Mouse (Mus musculus) right cerebral cortex, postnatal 36 days (tissue): ENCODE data around the gene Cgnl1.

Experiments used
- DNase-seq, 2 experiments: peaks; one replicate each; pipeline ENCODE4 v3.0.0; 2022; ENCODE audit warnings: low spot score in 2 of 2, mixed read lengths in 1 of 2

The Cgnl1 gene

GRCm38 (mm10) chr9:71770991-71771767 is at the start of gene Cgnl1:
Cgnl1 (minus strand) TSS chr9:71771602.
- no peak for DNase-seq

- peak; percentile 30 to 59 for DNase-seq
These were observed 47.1 kb upstream of the Cgnl1 start for GRCm38 (mm10) chr9:71818453-71818852.

GRCm38 (mm10) chr9:71816121-71816520 is 44.7 kb upstream of the Cgnl1 start:
- DNase-seq, result no peak

- no peak for DNase-seq
These were observed 42.2 kb upstream of the Cgnl1 start for GRCm38 (mm10) chr9:71813565-71813964.

- DNase-seq, result no peak
These were observed 41.5 kb upstream of the Cgnl1 start for GRCm38 (mm10) chr9:71812914-71813313.

GRCm38 (mm10) chr9:71812402-71812801 is 41.0 kb upstream of the Cgnl1 start:
- no peak for DNase-seq

GRCm38 (mm10) chr9:71811404-71811803 is 40.0 kb upstream of the Cgnl1 start:
- DNase-seq, result no peak

GRCm38 (mm10) chr9:71810723-71811122 is 39.3 kb upstream of the Cgnl1 start:
- no peak for DNase-seq

GRCm38 (mm10) chr9:71808640-71809254 is 37.3 kb upstream of the Cgnl1 start:
- DNase-seq, result no peak

GRCm38 (mm10) chr9:71807801-71808200 is 36.4 kb upstream of the Cgnl1 start:
- no peak for DNase-seq

- DNase-seq, result peak; percentile 38 to 48
These were observed 35.0 kb upstream of the Cgnl1 start for GRCm38 (mm10) chr9:71806422-71806805.

- no peak for DNase-seq
These were observed 34.4 kb upstream of the Cgnl1 start for GRCm38 (mm10) chr9:71805646-71806421.

GRCm38 (mm10) chr9:71804116-71804515 is 32.7 kb upstream of the Cgnl1 start:
- DNase-seq, result no peak

- DNase-seq, result no peak
These were observed 31.9 kb upstream of the Cgnl1 start for GRCm38 (mm10) chr9:71803281-71803680.

- no peak for DNase-seq
These were observed 28.2 kb upstream of the Cgnl1 start for GRCm38 (mm10) chr9:71799598-71799997.

- DNase-seq, result no peak
These were observed 26.8 kb upstream of the Cgnl1 start for GRCm38 (mm10) chr9:71798176-71798575.

GRCm38 (mm10) chr9:71777404-71777803 is 6.0 kb upstream of the Cgnl1 start:
- no peak for DNase-seq

- DNase-seq, result no peak
These were observed 4.9 kb upstream of the Cgnl1 start for GRCm38 (mm10) chr9:71776337-71776736.

GRCm38 (mm10) chr9:71773563-71773962 is 2.2 kb upstream of the Cgnl1 start:
- no peak for DNase-seq

- no peak for DNase-seq
These were observed 936 bp upstream of the Cgnl1 start for GRCm38 (mm10) chr9:71772338-71772737.

- no peak for DNase-seq
These were observed 918 bp downstream of the Cgnl1 start for GRCm38 (mm10) chr9:71770484-71770883.

GRCm38 (mm10) chr9:71769701-71770100 is 1.7 kb downstream of the Cgnl1 start:
- DNase-seq, result no peak

GRCm38 (mm10) chr9:71768119-71768518 is 3.3 kb downstream of the Cgnl1 start:
- DNase-seq, result no peak
